Mouse (Mus musculus): Measurements from ENCODE around the gene Dld. TPM values are rescaled to one million over a fixed set of nuclear protein-coding genes. Genes with fewer than 3 reads are reported as not detected.

The Dld gene
- total RNA-seq (2021), result 100 to 1,000 TPM; 107 to 108 TPM

- DNase-seq (ENCODE audit: low spot score in 2 of 2), result peak; percentile 95 to 97
- intact Hi-C loops (cut with DNase I), result no loop called here
These were observed at the start of gene Dld for GRCm38 (mm10) chr12:31350944-31351928. Dld (minus strand) TSS chr12:31351453.

- no peak for DNase-seq (ENCODE audit: low spot score in 2 of 2)
- intact Hi-C loops (cut with DNase I), result no loop called here
These were observed 49.6 kb upstream of the Dld start for GRCm38 (mm10) chr12:31400821-31401220.

- intact Hi-C loops (cut with DNase I), result no loop called here
- DNase-seq (ENCODE audit: low spot score in 2 of 2), result no peak
These were observed 46.5 kb upstream of the Dld start for GRCm38 (mm10) chr12:31397709-31398108.

- intact Hi-C loops (cut with DNase I), result no loop called here
- no peak for DNase-seq (ENCODE audit: low spot score in 2 of 2)
These were observed 44.6 kb upstream of the Dld start for GRCm38 (mm10) chr12:31395895-31396294.

GRCm38 (mm10) chr12:31391696-31392095, 40.4 kb upstream of the Dld start:
- intact Hi-C loops (cut with DNase I), result no loop called here
- no peak for DNase-seq (ENCODE audit: low spot score in 2 of 2)

GRCm38 (mm10) chr12:31390571-31390970, 39.3 kb upstream of the Dld start, which contains the start of gene Slc26a3:
Slc26a3 (plus strand) TSS chr12:31390871.
- intact Hi-C loops (cut with DNase I), result no loop called here
- no peak for DNase-seq (ENCODE audit: low spot score in 2 of 2)

- intact Hi-C loops (cut with DNase I), result no loop called here
These were observed 36.0 kb upstream of the Dld start for GRCm38 (mm10) chr12:31387303-31387702.

GRCm38 (mm10) chr12:31382451-31382850, 31.2 kb upstream of the Dld start:
- no peak for DNase-seq (ENCODE audit: low spot score in 2 of 2)
- intact Hi-C loops (cut with DNase I), result no loop called here

More at GRCm38 (mm10) chr12:31387303-31387702, 36.0 kb upstream of the Dld start:
- DNase-seq (ENCODE audit: low spot score in 2 of 2), result no peak

- DNase-seq (ENCODE audit: low spot score in 2 of 2), result no peak
- intact Hi-C loops (cut with DNase I), result no loop called here
These were observed 29.6 kb upstream of the Dld start for GRCm38 (mm10) chr12:31380878-31381277.

GRCm38 (mm10) chr12:31377241-31377640, 26.0 kb upstream of the Dld start:
- DNase-seq (ENCODE audit: low spot score in 2 of 2), result no peak
- intact Hi-C loops (cut with DNase I), result loop anchor here (10.0 kb wide), 3 partner anchors 88 to 548 kb away; partner anchors contain the start of gene Cbll1

GRCm38 (mm10) chr12:31376326-31376950, 25.2 kb upstream of the Dld start:
- DNase-seq (ENCODE audit: low spot score in 2 of 2), result no peak
- intact Hi-C loops (cut with DNase I), result loop anchor here (10.0 kb wide), 3 partner anchors 88 to 548 kb away; partner anchors contain the start of gene Cbll1

GRCm38 (mm10) chr12:31375283-31375615, 24.0 kb upstream of the Dld start:
- intact Hi-C loops (cut with DNase I), result loop anchor here (10.0 kb wide), 3 partner anchors 90 to 550 kb away; partner anchors contain the start of gene Cbll1
- no peak for DNase-seq (ENCODE audit: low spot score in 2 of 2)

GRCm38 (mm10) chr12:31374603-31375282, 23.5 kb upstream of the Dld start:
- intact Hi-C loops (cut with DNase I), result loop anchor here (10.0 kb wide), 3 partner anchors 90 to 550 kb away; partner anchors contain the start of gene Cbll1
- peak; percentile 42 to 55 for DNase-seq (ENCODE audit: low spot score in 2 of 2)

- DNase-seq (ENCODE audit: low spot score in 2 of 2), result no peak
- intact Hi-C loops (cut with DNase I), result loop anchor here (10.0 kb wide), 3 partner anchors 95 to 555 kb away; partner anchors contain the start of gene Cbll1
These were observed 18.4 kb upstream of the Dld start for GRCm38 (mm10) chr12:31369656-31370055.

GRCm38 (mm10) chr12:31369118-31369517, 17.9 kb upstream of the Dld start:
- DNase-seq (ENCODE audit: low spot score in 2 of 2), result no peak
- intact Hi-C loops (cut with DNase I), result no loop called here

GRCm38 (mm10) chr12:31367721-31368120, 16.5 kb upstream of the Dld start:
- intact Hi-C loops (cut with DNase I), result no loop called here
- DNase-seq (ENCODE audit: low spot score in 2 of 2), result no peak

- DNase-seq (ENCODE audit: low spot score in 2 of 2), result no peak
- intact Hi-C loops (cut with DNase I), result no loop called here
These were observed 15.2 kb upstream of the Dld start for GRCm38 (mm10) chr12:31366428-31366827.

GRCm38 (mm10) chr12:31350191-31350943, 886 bp downstream of the Dld start:
- intact Hi-C loops (cut with DNase I), result no loop called here
- no peak for DNase-seq (ENCODE audit: low spot score in 2 of 2)

GRCm38 (mm10) chr12:31333261-31333660, 18.0 kb downstream of the Dld start:
- DNase-seq (ENCODE audit: low spot score in 2 of 2), result no peak

More at GRCm38 (mm10) chr12:31333261-31333660, 18.0 kb downstream of the Dld start:
- intact Hi-C loops (cut with DNase I), result no loop called here

All from left cerebral cortex, postnatal 36 days (tissue).